Mouse (Mus musculus): ENCODE data around the gene Gm4981. TPM values are rescaled to one million over a fixed set of nuclear protein-coding genes. Genes with fewer than 3 reads are reported as not detected.
"Not testable (repeated sequence)": the region's sequence is repeated elsewhere in the genome, so short reads cannot be mapped to it uniquely, and the experiment has no call there.

Gene Gm4981
- polyA plus RNA-seq, 1 experiment from 2014 or later: not detected

DNA sequence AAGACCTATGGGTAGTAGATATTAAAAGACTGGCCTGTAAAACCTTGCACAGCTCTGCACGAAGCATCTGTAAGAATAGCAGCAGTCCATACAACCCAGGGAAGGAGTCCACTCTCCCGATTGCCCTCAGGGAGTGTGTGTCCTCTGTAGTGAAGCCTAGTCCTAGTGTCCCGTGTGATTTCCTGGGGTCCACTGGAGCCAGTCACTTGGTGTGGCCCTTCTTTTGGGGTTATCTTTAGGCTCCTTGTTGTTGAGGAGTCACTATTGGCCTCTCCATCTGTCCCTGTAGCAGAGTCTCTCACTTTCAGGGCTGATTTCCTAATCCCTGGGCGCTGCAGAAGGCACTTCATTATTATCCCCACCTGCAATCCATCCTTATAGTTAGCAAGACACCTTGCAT is 1.5 kb downstream of the Gm4981 start:
- not testable (repeated sequence) for H3K27ac ChIP-seq (ENCODE audit: low read depth, low read length); H3K4me3 ChIP-seq (ENCODE audit: low read depth, low read length); H3K4me2 ChIP-seq; H3K9ac ChIP-seq (ENCODE audit: low read depth, low read length); H3K27me3 ChIP-seq (ENCODE audit: control insufficient read depth, insufficient read depth, low read length); H3K4me1 ChIP-seq (ENCODE audit: control insufficient read depth, insufficient read depth, low read length); H3K36me3 ChIP-seq (ENCODE audit: control insufficient read depth, insufficient read depth, low read length); ATAC-seq (replicated peaks; ENCODE audit: insufficient number of reproducible peaks, low FRiP score, low TSS enrichment)
- peaks cover 23% of the 10 kb centered on the region for H3K9me3 ChIP-seq (replicated peaks; ENCODE audit: control insufficient read depth, low read length)
- 78% methylated on average over 4 of the region's 4 CpGs for WGBS (ENCODE audit: insufficient replicate concordance)

DNA sequence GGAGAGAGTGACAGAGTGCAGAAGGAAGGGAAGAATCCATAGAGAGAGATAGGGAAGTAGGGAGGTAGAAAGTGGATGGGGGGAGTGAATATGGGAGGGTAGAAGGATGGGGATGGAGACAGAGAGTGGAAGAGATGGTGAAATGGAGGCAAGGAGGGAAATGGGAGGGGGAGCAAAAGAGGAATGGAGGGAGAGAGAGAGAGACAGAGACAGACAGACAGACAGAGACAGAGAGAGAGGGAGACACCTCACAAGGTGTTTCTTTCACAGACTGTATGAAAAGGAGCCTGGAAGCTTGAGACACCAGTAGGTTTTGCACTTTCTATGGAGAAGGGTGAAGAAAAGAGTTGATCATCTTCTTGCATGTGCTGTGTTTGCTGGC is 2.8 kb downstream of the Gm4981 start:
- not testable (repeated sequence) for H3K4me3 ChIP-seq (ENCODE audit: low read depth, low read length); ATAC-seq (replicated peaks; ENCODE audit: insufficient number of reproducible peaks, low FRiP score, low TSS enrichment); H3K27ac ChIP-seq (ENCODE audit: low read depth, low read length); H3K9ac ChIP-seq (ENCODE audit: low read depth, low read length); H3K36me3 ChIP-seq (ENCODE audit: control insufficient read depth, insufficient read depth, low read length); H3K27me3 ChIP-seq (ENCODE audit: control insufficient read depth, insufficient read depth, low read length); H3K4me2 ChIP-seq; H3K4me1 ChIP-seq (ENCODE audit: control insufficient read depth, insufficient read depth, low read length)
- H3K9me3 ChIP-seq (replicated peaks; ENCODE audit: control insufficient read depth, low read length): peaks cover 19% of the 10 kb centered on the region

DNA sequence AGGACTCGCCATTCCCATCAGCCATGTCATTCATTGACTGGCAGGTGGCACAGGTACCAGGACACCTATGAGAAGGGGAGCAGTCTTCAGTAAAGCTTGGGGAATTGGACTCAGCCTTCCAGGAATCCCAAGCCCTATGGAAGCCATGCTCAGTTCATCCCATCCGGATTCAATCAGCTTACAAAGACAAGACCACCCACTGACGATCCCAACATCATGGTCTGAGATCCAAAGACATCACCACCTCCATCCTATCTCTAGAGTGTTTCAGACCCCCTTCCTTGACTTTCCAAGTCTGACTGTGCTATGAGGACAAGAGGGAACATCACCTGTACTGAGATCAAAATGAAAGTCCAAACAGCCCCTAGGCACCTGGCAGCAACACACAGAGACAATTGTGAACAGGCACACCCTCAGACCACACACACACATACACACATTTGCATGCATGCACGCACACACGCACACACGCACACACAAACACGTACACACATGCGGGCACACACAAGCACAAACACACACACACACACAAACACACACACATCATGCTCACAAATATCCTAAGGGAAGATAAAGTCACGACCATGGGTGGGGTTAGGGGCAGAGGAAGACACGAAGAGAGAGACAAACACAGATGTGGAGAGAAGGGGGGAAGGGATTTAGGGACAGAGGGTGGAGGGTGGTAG is 3.3 kb downstream of the Gm4981 start:
- ATAC-seq (replicated peaks; ENCODE audit: insufficient number of reproducible peaks, low FRiP score, low TSS enrichment): peak; percentile 44
- peaks cover 16% of the 10 kb centered on the region for H3K9me3 ChIP-seq (replicated peaks; ENCODE audit: control insufficient read depth, low read length)
- 70% methylated on average over 9 of the region's 10 CpGs for WGBS (ENCODE audit: insufficient replicate concordance)
- not testable (repeated sequence) for H3K4me3 ChIP-seq (ENCODE audit: low read depth, low read length); H3K27ac ChIP-seq (ENCODE audit: low read depth, low read length); H3K27me3 ChIP-seq (ENCODE audit: control insufficient read depth, insufficient read depth, low read length); H3K4me2 ChIP-seq; H3K9ac ChIP-seq (ENCODE audit: low read depth, low read length); H3K4me1 ChIP-seq (ENCODE audit: control insufficient read depth, insufficient read depth, low read length); H3K36me3 ChIP-seq (ENCODE audit: control insufficient read depth, insufficient read depth, low read length)

DNA sequence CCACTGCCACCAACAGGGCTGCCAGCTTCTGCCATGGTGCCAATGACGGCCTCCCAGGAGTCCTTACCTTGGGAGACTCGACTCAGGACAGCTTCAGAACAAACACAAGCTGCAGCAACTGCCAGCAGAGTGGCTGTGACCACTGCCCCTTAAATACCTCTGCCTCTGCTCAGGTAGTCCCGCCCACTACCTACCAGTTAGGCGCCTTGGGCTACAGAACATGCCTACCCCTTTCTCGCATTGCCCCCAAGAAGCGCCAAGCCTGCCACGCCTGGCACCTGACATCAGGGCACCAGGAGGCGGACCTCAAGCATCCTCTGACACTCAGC is 3.9 kb downstream of the Gm4981 start, which contains the start of gene Duxf3:
Duxf3 (minus strand) TSS at position 35 of the 329 bp plus-strand sequence.
- peak; percentile 42 for ATAC-seq (replicated peaks; ENCODE audit: insufficient number of reproducible peaks, low FRiP score, low TSS enrichment)
- not testable (repeated sequence) for H3K27ac ChIP-seq (ENCODE audit: low read depth, low read length); H3K4me2 ChIP-seq; H3K27me3 ChIP-seq (ENCODE audit: control insufficient read depth, insufficient read depth, low read length); H3K4me1 ChIP-seq (ENCODE audit: control insufficient read depth, insufficient read depth, low read length); H3K9ac ChIP-seq (ENCODE audit: low read depth, low read length); H3K36me3 ChIP-seq (ENCODE audit: control insufficient read depth, insufficient read depth, low read length); H3K4me3 ChIP-seq (ENCODE audit: low read depth, low read length)
- 78% methylated on average over 5 of the region's 8 CpGs for WGBS (ENCODE audit: insufficient replicate concordance)
- peaks cover 13% of the 10 kb centered on the region for H3K9me3 ChIP-seq (replicated peaks; ENCODE audit: control insufficient read depth, low read length)

DNA sequence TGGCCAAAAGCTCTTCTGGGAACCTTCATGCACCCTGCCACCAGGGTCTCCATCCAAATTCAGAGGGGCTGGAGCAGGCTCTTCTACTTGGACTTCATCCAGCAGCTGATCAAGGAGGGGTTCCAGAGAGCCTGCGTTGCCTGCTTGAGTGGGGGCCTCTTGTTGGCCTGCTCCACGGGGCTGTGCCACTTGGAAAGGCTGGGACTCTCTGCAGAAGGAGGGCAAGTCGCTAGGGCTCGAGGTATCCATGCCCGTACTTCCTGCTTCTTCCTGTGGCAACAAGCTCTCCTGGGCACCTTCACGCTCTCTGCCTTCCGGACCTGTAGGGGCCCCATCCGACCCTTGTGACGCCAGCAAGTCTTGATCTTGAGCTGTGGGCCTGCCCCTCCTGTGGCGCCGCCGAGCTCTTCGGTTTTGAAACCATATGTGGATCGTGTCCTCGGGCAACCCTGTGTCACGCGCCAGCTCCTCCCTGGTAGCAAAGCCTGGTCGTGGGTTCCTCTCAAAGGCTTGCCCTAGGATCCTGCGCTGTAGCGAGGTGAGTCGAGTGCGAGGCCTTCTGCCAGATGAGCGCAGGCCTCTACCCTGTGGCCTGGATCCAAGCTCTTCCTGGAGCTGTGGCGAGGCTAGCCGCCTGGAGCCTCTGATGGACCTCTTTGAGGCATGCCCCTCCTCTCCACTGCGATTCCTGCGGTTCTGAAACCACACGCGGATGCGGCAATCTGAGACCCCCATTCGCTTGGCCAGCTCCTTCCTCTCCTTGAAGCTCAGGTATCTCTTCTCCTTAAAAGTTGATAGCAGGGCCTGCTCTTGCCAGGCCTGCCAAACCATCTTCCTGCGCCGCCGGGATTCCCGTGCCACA is 4.5 kb downstream of the Gm4981 start:
- H3K4me2 ChIP-seq; H3K27ac ChIP-seq (ENCODE audit: low read depth, low read length); H3K4me1 ChIP-seq (ENCODE audit: control insufficient read depth, insufficient read depth, low read length); H3K9ac ChIP-seq (ENCODE audit: low read depth, low read length); H3K27me3 ChIP-seq (ENCODE audit: control insufficient read depth, insufficient read depth, low read length); H3K4me3 ChIP-seq (ENCODE audit: low read depth, low read length); H3K36me3 ChIP-seq (ENCODE audit: control insufficient read depth, insufficient read depth, low read length): not testable (repeated sequence)
- ATAC-seq (replicated peaks; ENCODE audit: insufficient number of reproducible peaks, low FRiP score, low TSS enrichment): peak; percentile 82
- 80% methylated on average over 31 of the region's 35 CpGs for WGBS (ENCODE audit: insufficient replicate concordance)
- peaks cover 12% of the 10 kb centered on the region for H3K9me3 ChIP-seq (replicated peaks; ENCODE audit: control insufficient read depth, low read length)

DNA sequence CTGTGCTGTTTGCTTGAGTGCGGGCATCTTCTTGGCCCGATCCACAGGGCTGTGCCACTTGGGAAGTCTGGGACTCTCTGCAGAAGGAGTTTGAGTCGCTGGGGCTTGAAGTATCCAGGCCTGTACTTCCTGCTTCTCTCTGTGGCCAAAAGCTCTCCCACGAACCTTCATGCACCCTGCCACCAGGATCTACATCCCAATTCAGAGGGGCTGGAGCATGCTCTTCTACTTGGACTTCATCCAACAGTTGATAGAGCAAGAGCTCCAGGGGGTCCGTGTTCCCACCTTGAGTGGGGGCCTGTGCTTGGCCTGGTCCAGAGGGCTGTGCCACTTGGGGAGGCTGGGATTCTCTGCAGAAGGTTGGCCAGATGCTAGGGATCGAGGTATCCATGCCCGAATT is 5.4 kb downstream of the Gm4981 start:
- peak; percentile 49 for ATAC-seq (replicated peaks; ENCODE audit: insufficient number of reproducible peaks, low FRiP score, low TSS enrichment)
- H3K9ac ChIP-seq (ENCODE audit: low read depth, low read length); H3K4me3 ChIP-seq (ENCODE audit: low read depth, low read length); H3K27me3 ChIP-seq (ENCODE audit: control insufficient read depth, insufficient read depth, low read length); H3K4me1 ChIP-seq (ENCODE audit: control insufficient read depth, insufficient read depth, low read length); H3K27ac ChIP-seq (ENCODE audit: low read depth, low read length); H3K36me3 ChIP-seq (ENCODE audit: control insufficient read depth, insufficient read depth, low read length); H3K4me2 ChIP-seq: not testable (repeated sequence)
- WGBS (ENCODE audit: insufficient replicate concordance): 79% methylated on average over 5 of the region's 7 CpGs
- H3K9me3 ChIP-seq (replicated peaks; ENCODE audit: control insufficient read depth, low read length): peaks cover 12% of the 10 kb centered on the region

DNA sequence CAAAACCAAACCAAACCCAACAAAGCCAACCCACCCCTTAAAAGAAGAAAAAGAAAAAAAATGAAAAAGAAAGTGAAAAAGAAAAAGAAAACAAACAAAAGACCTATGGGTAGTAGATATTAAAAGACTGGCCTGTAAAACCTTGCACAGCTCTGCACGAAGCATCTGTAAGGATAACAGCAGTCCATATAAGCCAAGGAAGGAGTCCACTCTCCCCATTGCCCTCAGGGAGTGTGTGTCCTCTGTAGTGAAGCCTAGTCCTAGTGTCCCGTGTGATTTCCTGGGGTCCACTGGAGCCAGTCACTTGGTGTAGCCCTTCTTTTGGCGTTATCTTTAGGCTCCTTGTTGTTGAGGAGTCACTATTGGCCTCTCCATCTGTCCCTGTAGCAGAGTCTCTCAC is 6.5 kb downstream of the Gm4981 start:
- H3K9ac ChIP-seq (ENCODE audit: low read depth, low read length); H3K4me3 ChIP-seq (ENCODE audit: low read depth, low read length); H3K27ac ChIP-seq (ENCODE audit: low read depth, low read length); ATAC-seq (replicated peaks; ENCODE audit: insufficient number of reproducible peaks, low FRiP score, low TSS enrichment); H3K36me3 ChIP-seq (ENCODE audit: control insufficient read depth, insufficient read depth, low read length); H3K4me2 ChIP-seq; H3K4me1 ChIP-seq (ENCODE audit: control insufficient read depth, insufficient read depth, low read length); H3K27me3 ChIP-seq (ENCODE audit: control insufficient read depth, insufficient read depth, low read length): not testable (repeated sequence)
- peaks cover 12% of the 10 kb centered on the region for H3K9me3 ChIP-seq (replicated peaks; ENCODE audit: control insufficient read depth, low read length)
- WGBS (ENCODE audit: insufficient replicate concordance): 45% methylated on average over 3 of the region's 3 CpGs

DNA sequence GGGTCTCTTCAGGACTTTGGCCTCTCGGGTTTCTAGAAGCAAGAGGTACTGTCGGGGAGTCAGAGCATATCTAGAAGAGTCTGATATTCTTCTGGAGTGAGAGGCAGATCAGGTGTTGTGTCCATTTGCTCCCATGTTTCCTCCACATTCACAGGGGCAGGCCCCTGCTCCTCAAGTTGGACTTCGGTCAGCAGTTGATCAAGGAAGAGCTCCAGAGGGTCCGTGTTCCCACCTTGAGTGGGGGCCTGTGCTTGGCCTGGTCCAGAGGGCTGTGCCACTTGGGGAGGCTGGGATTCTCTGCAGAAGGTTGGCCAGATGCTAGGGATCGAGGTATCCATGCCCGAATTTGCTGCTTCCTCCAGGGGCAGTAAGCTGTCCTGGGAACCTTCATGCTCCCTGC is 8.7 kb downstream of the Gm4981 start:
- H3K4me1 ChIP-seq (ENCODE audit: control insufficient read depth, insufficient read depth, low read length); H3K4me2 ChIP-seq; H3K27me3 ChIP-seq (ENCODE audit: control insufficient read depth, insufficient read depth, low read length); H3K36me3 ChIP-seq (ENCODE audit: control insufficient read depth, insufficient read depth, low read length); H3K9ac ChIP-seq (ENCODE audit: low read depth, low read length); ATAC-seq (replicated peaks; ENCODE audit: insufficient number of reproducible peaks, low FRiP score, low TSS enrichment); H3K9me3 ChIP-seq (replicated peaks; ENCODE audit: control insufficient read depth, low read length); H3K4me3 ChIP-seq (ENCODE audit: low read depth, low read length); H3K27ac ChIP-seq (ENCODE audit: low read depth, low read length): not testable (repeated sequence)
- 76% methylated on average over 2 of the region's 6 CpGs for WGBS (ENCODE audit: insufficient replicate concordance)

DNA sequence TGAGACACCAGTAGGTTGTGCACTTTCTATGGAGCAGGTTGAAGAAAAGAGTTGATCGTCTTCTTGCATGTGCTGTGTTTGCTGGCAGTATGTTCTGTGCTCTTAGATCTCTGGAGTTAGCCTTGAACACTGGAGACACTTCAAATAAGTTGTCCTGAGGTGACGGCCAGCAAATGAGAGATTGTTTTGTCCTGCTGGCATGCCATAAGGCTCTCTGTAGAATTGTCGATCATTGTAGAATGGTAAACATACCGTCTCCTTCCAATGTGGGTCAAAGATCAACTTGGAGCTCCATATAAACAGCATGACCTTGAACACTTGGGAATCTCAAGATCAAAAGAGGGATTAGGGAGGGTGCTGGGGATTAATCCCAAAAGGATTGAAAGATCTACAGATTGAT is 10.1 kb downstream of the Gm4981 start:
- not testable (repeated sequence) for H3K36me3 ChIP-seq (ENCODE audit: control insufficient read depth, insufficient read depth, low read length); H3K27ac ChIP-seq (ENCODE audit: low read depth, low read length); H3K9me3 ChIP-seq (replicated peaks; ENCODE audit: control insufficient read depth, low read length); H3K4me3 ChIP-seq (ENCODE audit: low read depth, low read length); ATAC-seq (replicated peaks; ENCODE audit: insufficient number of reproducible peaks, low FRiP score, low TSS enrichment); H3K4me1 ChIP-seq (ENCODE audit: control insufficient read depth, insufficient read depth, low read length); H3K27me3 ChIP-seq (ENCODE audit: control insufficient read depth, insufficient read depth, low read length); H3K9ac ChIP-seq (ENCODE audit: low read depth, low read length); H3K4me2 ChIP-seq
- WGBS (ENCODE audit: insufficient replicate concordance): 77% methylated on average over 4 of the region's 4 CpGs

Data from heart, embryonic 11.5 days (tissue).